Mouse (Mus musculus): ENCODE measurements around the gene Nup153.

Nup153 gene

GRCm38 (mm10) chr13:46727837-46728268, at the start of gene Nup153:
Nup153 (minus strand) TSS chr13:46727940.
- peak; percentile 97 for DNase-seq (ENCODE audit: low read depth, low spot score)

- no peak for DNase-seq (ENCODE audit: low read depth, low spot score)
Observed at GRCm38 (mm10) chr13:46777461-46777860, 49.7 kb upstream of the Nup153 start.

GRCm38 (mm10) chr13:46776636-46777305, 49.0 kb upstream of the Nup153 start:
- DNase-seq (ENCODE audit: low read depth, low spot score), result no peak

- DNase-seq (ENCODE audit: low read depth, low spot score), result no peak
Observed at GRCm38 (mm10) chr13:46774998-46775397, 47.3 kb upstream of the Nup153 start.

GRCm38 (mm10) chr13:46772581-46772980, 44.8 kb upstream of the Nup153 start:
- DNase-seq (ENCODE audit: low read depth, low spot score), result no peak

GRCm38 (mm10) chr13:46765361-46765760, 37.6 kb upstream of the Nup153 start:
- DNase-seq (ENCODE audit: low read depth, low spot score), result no peak

DNA sequence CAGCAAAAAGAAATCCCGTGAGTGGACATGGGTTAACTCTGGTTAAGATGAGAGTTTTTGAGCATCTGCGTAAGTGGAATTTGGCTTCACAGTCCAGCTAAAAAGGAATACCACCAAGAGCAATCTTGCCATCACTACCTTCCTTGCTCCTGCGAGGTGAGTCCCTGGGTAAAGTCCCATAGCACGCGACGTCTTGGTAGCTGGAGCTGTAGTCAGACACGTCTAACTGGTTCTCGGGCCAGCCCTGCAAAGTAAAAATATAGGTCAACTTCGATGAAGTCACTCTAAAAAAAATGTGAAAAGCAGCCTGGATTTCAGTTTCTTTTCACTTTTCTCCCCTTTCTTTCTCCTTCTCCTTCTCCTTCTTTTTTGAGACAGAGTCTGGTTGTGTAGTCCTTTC, 35.5 kb upstream of the Nup153 start:
- no peak for DNase-seq (ENCODE audit: low read depth, low spot score)

- DNase-seq (ENCODE audit: low read depth, low spot score), result no peak
Observed at GRCm38 (mm10) chr13:46760921-46761320, 33.2 kb upstream of the Nup153 start.

- DNase-seq (ENCODE audit: low read depth, low spot score), result no peak
Observed at GRCm38 (mm10) chr13:46759281-46759809, 31.6 kb upstream of the Nup153 start.

DNA sequence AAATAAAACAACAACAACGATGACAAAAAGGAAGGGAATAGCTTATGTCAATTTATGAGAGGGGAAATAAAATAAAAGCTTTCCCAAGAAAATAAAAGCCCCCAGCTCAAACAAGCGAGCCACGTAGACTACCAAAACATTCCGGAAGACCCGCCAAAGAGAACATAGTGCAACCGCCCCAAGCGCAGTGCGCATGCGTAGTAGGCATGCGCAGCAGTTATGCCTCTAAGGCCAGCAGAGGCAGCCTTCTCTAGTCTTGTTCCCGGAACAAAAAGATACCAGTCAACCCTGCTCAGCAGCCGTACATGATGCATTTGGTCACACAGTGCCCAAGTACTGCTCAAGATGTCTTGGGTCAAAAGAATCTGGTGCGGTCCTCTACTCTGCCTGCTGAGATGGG, 30.9 kb upstream of the Nup153 start:
- DNase-seq (ENCODE audit: low read depth, low spot score), result peak; percentile 72

- DNase-seq (ENCODE audit: low read depth, low spot score), result no peak
Observed at GRCm38 (mm10) chr13:46757946-46758345, 30.2 kb upstream of the Nup153 start.

GRCm38 (mm10) chr13:46753294-46753693, 25.6 kb upstream of the Nup153 start:
- DNase-seq (ENCODE audit: low read depth, low spot score), result no peak

DNA sequence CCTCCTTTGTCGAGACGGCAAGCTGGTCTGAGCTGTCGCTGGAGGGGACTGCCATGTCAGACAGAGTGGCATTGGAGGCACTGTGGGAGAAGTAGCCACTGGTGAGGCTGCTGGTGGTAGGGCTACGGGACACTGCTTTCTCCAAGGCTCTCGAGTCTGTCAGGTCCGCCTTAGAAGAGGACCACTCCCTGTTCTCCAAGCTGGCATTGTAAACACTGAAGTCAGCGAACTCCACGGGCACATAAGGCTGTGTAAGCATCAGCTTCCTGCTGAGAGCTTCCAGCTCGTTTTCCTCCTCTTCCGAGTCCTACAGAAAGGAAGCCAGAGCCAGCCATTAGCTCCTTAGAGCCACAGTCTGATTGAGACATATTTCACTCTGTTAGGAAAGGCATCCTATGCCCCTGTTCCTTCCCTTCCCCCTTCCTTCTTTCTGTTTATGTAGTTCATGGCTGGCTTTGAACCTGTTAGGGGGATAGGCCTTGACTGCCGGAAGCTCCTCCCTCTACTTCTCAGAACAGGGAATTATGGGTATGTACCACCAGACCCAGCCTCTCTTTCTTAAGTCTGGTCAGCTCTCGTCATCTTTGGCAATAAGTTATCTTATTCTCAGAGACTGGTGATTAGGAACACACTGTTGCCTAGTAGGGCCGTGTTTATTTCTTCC, 25.0 kb upstream of the Nup153 start:
- no peak for DNase-seq (ENCODE audit: low read depth, low spot score)

GRCm38 (mm10) chr13:46748138-46748873, 20.6 kb upstream of the Nup153 start:
- no peak for DNase-seq (ENCODE audit: low read depth, low spot score)

DNA sequence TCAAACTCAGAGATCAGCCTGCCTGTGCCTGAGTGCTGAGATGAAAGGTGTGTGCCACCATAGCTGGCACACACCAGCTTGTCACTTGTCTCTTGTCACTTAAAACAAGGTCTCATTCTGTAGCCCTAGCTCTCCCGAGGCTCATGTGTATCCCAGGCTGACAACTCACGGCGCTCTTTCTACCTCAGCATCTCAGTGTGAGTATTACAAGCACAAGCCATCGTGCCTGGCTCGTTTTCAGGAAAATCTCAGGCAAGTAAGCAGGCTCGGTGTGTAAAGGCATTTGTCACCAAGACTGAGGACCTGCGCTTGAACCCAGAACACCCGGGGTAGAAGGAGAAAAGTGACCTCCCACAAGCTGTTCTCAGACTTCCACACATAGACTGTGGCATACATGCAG, 16.1 kb upstream of the Nup153 start:
- DNase-seq (ENCODE audit: low read depth, low spot score), result no peak

- no peak for DNase-seq (ENCODE audit: low read depth, low spot score)
Observed at GRCm38 (mm10) chr13:46742367-46742766, 14.6 kb upstream of the Nup153 start.

DNA sequence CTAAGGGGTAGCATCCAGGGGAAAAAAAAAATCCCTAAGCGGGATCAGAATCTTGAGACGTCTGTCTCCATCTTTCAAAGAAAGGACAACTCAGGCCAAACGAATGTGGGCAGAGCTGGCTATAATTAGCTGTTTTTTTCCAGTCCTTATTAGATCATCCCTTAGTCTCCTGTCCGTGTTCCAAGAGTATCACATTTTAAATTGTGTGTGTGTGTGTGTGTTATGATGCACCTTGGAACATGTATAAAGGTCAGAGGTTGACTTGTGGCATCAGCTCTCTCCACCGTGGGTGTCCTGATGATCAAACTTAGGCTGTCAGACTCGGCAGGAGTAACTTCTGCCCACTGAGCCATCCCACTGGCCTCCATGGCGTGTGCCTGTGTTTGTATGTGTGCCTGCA, 11.7 kb upstream of the Nup153 start:
- DNase-seq (ENCODE audit: low read depth, low spot score), result no peak

DNA sequence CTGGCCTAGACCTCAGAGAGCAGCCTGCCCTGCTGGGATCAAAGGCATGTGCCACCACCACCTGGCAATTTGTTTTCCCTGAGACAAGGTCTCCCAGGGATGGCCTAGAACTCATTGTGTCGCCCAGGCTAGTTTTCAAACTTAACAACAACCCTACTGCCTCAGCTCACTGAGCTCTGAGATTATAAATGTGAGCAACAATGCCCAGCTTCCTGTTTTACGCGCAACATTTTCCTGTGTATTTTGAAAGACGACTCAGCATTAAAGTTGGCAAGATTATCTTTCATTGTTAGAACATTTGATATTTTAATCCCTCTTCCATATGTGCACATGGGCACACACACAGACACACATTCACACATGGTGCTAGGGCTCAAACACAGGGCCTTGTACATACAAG, 9.7 kb upstream of the Nup153 start:
- no peak for DNase-seq (ENCODE audit: low read depth, low spot score)

DNA sequence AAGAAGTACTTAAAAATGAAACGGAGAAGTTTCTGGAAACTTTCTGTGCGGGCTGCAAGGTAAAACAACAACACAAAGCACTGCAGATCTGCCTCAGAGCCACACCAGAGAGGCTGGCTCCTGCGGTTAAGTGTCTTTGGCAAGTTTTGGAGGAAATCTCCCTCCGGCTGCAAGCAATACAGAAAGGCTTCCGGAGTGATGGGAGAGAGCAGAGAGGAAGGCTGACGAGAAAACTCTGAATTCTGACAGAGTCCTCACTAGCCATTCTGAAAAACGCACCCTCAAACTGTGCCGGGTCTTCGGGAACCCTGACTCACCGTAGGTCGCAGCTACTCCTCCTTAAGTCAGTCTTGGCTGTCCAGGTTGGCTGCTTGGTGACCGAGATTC, 8.7 kb upstream of the Nup153 start:
- DNase-seq (ENCODE audit: low read depth, low spot score), result no peak

DNA sequence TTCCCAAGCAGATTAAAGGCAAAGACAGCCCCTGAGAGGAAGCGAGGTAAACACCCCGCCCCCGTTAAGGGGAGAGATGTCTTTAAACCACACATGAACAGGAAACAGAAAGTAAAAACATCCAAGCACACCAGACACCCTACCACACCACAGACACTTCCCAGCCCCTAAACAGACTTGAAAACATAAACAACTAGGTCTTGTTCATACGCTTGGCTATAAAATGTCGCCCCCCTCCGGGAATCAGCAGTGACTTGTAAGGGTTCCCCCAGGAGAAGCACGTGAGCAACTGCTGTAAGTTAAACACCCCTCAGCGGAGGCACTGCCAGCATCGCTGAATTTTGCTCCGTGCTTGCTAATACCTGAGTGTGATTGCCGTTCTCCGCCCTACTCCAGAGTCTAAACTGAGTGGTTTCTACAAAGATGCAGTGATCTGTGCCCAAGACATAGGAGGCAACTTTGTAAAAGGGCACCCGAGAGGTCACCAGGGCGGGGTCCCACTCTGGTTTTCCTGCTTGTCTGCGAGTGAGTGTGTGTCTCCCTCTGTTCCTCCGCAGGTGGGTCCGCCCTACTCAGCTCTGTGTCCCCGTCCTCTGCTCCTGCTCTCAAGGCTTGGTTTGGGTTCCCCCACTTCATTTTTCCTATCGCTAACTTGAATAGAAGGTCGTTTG, 8.2 kb upstream of the Nup153 start:
- DNase-seq (ENCODE audit: low read depth, low spot score), result no peak

- DNase-seq (ENCODE audit: low read depth, low spot score), result no peak
Observed at GRCm38 (mm10) chr13:46735219-46735807, 7.6 kb upstream of the Nup153 start.

GRCm38 (mm10) chr13:46729998-46730397, 2.3 kb upstream of the Nup153 start:
- DNase-seq (ENCODE audit: low read depth, low spot score), result no peak

All from WW6 (cell line).